Mouse (Mus musculus) intestine, embryonic 14.5 days (tissue): Measurements from ENCODE around the gene Ribc1. TPM values are rescaled to one million over a fixed set of nuclear protein-coding genes. Genes with fewer than 3 reads are reported as not detected.

Experiments used
- ATAC-seq: fragments of 200-750 bp; cut with Nextera tagmentation; replicated peaks from 2 replicates; pipeline ENCODE4 v1.8.0; 2017; ENCODE audit warnings: low read depth, moderate number of reproducible peaks, moderate TSS enrichment, moderate library complexity; ENCODE audit not compliant: low FRiP score, low TSS enrichment
- DNase-seq: peaks from one replicate; pipeline ENCODE4 v3.0.0-alpha.2; 2018; ENCODE audit warnings: low spot score
- H3K27ac ChIP-seq: fragments of 300-500 bp; sonication (generic); 2 replicates; pipeline ENCODE4 v1.5.1; 2014; ENCODE audit warnings: low read depth, mild to moderate bottlenecking, control low read depth
- H3K27me3 ChIP-seq: fragments of 300-500 bp; sonication (generic); replicated peaks from 2 replicates; pipeline ENCODE4 v1.6.1; 2014; ENCODE audit warnings: low read length, control low read depth; ENCODE audit not compliant: control insufficient read depth, insufficient read depth
- H3K36me3 ChIP-seq: fragments of 300-500 bp; sonication (generic); 2 replicates; pipeline ENCODE4 v1.6.1; 2014; ENCODE audit warnings: low read length, control low read depth; ENCODE audit not compliant: control insufficient read depth, insufficient read depth
- H3K4me1 ChIP-seq: fragments of 300-500 bp; sonication (generic); replicated peaks from 2 replicates; pipeline ENCODE4 v1.6.1; 2014; ENCODE audit warnings: low read length, control low read depth, mixed read lengths; ENCODE audit not compliant: control insufficient read depth, insufficient read depth
- H3K4me2 ChIP-seq: fragments of 300-500 bp; sonication (generic); 2 replicates; pipeline ENCODE4 v1.6.1; 2014; ENCODE audit warnings: low read length
- H3K4me3 ChIP-seq: fragments of 300-500 bp; sonication (generic); 2 replicates; pipeline ENCODE4 v1.5.1; 2014; ENCODE audit warnings: low read depth, low read length, control low read depth, mixed read lengths
- H3K9ac ChIP-seq: fragments of 300-500 bp; sonication (generic); 2 replicates; pipeline ENCODE4 v1.6.1; 2014; ENCODE audit warnings: mild to moderate bottlenecking, low read length
- H3K9me3 ChIP-seq: fragments of 300-500 bp; sonication (generic); 2 replicates; pipeline ENCODE4 v1.6.1; 2016; ENCODE audit warnings: low read length, control low read depth; ENCODE audit not compliant: control insufficient read depth
- WGBS: fragments of 180-500 bp; shearing (Covaris S2); extraction: QIAGEN DNeasy Blood & Tissue Kit; methylation state at CpG from one replicate; pipeline ENCODE4 v1.1.7; 2014; 5-methylcytosine and 5-hydroxymethylcytosine counted together
- polyA plus RNA-seq: library from polyadenylated mRNA; unstranded; fragments of >200 nt; fragmentation: Nextera tagmentation; extraction: Ambion mirVana; gene quantifications from 2 replicates; pipeline ENCODE4 v1.2.1, GENCODE M21; 2014

Ribc1 gene
- polyA plus RNA-seq: 2.4 and 3.2 TPM in 2 replicates

DNA sequence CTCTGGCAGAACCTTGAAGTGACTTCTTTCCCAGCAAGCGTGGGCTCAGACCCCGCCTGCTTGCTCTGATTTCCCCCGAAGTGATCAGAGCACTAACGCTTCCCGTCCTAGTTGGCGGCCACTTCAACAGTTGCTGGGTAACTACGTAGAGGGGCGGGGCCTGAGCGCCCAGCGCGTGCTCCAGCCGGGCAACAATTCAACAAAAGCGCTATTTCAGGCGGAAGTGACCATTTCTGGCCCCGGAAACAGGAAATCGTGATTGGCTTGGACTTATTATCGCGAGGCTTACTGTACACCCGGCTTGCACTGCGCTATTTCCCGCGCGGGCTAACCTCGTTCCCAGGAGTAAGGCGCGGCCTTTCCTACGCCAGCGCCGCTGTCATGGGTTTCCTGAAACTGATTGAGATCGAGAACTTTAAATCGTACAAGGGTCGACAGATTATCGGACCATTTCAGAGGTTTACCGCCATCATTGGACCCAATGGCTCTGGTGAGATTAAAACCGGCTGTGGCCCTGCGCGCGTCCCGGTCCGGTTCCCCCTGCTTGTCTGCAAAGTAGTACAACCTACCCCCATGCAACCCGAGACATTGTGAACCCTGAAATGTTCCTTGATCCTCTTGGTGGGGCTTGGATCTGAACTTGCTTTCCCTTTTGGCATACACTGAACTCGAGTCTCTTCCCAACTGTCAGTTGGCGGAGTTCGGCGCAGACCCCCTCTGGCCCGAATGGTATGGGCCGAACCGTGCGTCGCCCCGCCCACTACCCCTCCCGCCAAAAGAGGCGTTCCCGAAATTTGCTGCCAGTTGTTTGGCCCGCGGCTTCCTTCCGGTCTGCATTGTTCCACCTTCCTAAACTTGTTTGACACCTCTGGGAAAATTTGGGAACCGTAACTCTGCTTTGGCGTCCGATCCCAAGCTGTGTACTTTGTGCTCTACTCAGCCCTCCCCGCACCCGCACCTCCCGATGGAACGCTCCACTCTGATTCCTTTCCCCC is at the start of gene Ribc1, which contains the start of gene Smc1a:
TSS of gene Ribc1 (minus strand) at position 145 of the 995 bp plus-strand sequence.
TSS of gene Smc1a (plus strand) at position 278 of the 995 bp plus-strand sequence.
- H3K9me3 ChIP-seq: no peaks in the 10 kb centered on the region
- peak within 1 kb of the TSS; percentile 72 for H3K9ac ChIP-seq
- no peaks in the 10 kb centered on the region for H3K36me3 ChIP-seq
- 13% methylated on average over 63 of the region's 64 CpGs for WGBS
- H3K27ac ChIP-seq: peak within 1 kb of the TSS; percentile 91
- H3K27me3 ChIP-seq: 0 out of 2 replicates have a peak, but pooled peaks cover 3% of the 10 kb centered on the region
- ATAC-seq (peak; percentile 98), DNase-seq (peak; percentile 89)
- peak within 1 kb of the TSS; percentile 53 for H3K4me2 ChIP-seq
- H3K4me3 ChIP-seq: peak within 1 kb of the TSS; percentile 55
- no peaks in the 10 kb centered on the region for H3K4me1 ChIP-seq

DNA sequence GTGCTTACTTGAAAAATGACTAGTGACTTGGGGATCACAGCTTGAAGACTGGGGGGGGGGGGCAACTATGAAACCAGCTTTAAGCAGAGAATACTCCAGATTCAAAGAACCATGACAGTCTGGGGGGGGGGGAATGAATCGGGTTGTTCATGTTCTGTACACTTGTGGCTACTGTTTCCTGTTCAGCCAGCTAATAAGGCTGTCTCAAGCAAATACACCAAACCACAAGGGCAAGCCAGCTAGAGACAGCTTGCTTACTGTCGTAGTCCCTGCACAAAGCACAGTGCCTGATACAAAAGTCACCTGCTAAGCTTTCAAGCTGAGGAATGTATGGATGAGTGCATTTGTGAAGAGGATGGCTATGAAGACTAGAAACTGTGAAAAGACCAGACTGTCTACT is 49.6 kb upstream of the Ribc1 start:
- H3K27me3 ChIP-seq: peaks cover 18% of the 10 kb centered on the region; the same call in 1 of the 2 replicates
- peaks cover 19% of the 10 kb centered on the region for H3K36me3 ChIP-seq
- DNase-seq (no peak), ATAC-seq (no peak)
- no peak overlapping the region for H3K27ac ChIP-seq
- WGBS: 83% methylated on average over 2 of the region's 2 CpGs
- H3K4me2 ChIP-seq: no peak overlapping the region
- no peak overlapping the region for H3K4me3 ChIP-seq
- no peaks in the 10 kb centered on the region for H3K4me1 ChIP-seq
- no peaks in the 10 kb centered on the region for H3K9me3 ChIP-seq
- no peak overlapping the region for H3K9ac ChIP-seq

DNA sequence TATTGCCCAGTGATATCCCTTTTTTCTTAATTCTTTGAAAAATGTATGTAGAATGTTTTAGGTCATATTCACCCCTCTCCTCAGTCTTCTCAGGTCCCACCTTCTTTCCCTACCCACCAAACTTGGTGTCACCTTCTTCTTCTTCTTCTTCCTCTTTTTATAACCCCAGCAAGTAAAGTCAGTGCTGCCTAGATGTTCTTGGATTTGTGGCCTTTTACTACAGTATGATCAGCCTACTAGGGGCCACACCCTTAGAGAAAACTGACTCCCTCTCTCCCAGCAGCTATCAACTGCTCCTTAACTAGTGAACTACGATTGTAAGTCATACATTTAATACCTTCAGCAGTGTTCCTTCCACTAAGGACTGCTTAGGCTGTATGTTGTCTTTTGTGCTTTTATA is 38.0 kb upstream of the Ribc1 start:
- no peak for DNase-seq
- Histone ChIP-seq H3K9ac (no peak overlapping the region), H3K4me2 (no peak overlapping the region), H3K36me3 (peaks cover 9% of the 10 kb centered on the region), H3K27ac (no peak overlapping the region), H3K27me3 (peaks cover 12% of the 10 kb centered on the region; the same call in 1 of the 2 replicates), H3K4me1 (no peaks in the 10 kb centered on the region), H3K4me3 (no peak overlapping the region), H3K9me3 (no peaks in the 10 kb centered on the region)
- 76% methylated on average over 1 of the region's 1 CpGs for WGBS
- ATAC-seq: no peak

DNA sequence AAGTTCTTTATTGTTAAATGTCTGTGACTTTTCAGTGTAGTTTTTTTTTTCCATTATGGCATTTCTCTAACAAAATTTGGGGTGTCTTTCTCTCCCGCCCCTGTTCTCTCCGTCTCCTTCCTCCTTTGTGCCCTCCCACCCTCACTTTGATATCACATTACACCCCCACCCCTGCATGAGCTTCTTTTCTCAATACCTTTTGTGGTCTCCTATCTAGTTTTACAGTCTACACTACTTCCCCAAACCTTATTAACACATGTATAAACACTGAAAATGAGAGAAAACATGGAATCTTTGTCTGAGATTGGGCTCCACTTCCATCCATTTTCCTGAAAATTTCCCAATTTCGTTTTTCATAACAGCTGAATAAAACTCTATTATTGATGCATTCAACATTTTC is 36.5 kb upstream of the Ribc1 start:
- ATAC-seq: no peak
- no peak overlapping the region for H3K27ac ChIP-seq
- no peak for DNase-seq
- H3K27me3 ChIP-seq: peaks cover 5% of the 10 kb centered on the region; the same call in 1 of the 2 replicates
- 79% methylated on average over 3 of the region's 3 CpGs for WGBS
- H3K9ac ChIP-seq: no peak overlapping the region
- H3K4me3 ChIP-seq: no peak overlapping the region
- no peaks in the 10 kb centered on the region for H3K4me1 ChIP-seq
- H3K9me3 ChIP-seq: no peaks in the 10 kb centered on the region
- H3K36me3 ChIP-seq: peaks cover 5% of the 10 kb centered on the region; the same call in 1 of the 2 replicates
- no peak overlapping the region for H3K4me2 ChIP-seq

DNA sequence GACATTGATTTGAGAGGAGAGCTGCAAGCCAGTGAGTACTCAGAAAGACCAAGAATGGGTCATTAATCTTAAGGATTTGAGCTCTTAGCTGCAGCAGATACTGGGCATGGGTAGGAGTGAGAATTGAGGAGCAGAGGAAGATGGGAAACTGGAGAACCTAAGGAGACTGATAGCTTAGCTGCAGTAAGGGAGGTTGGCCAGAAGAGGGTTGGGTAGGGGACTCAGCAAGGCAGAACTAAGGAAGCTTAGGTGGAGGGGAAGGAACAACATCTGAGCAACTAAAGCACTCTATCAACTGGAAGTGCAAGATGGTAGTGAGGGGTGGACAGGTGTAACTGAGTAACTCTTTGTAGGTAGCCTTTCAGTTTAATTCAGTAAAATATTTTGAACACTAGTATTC is 31.1 kb upstream of the Ribc1 start:
- Histone ChIP-seq H3K4me2 (no peak overlapping the region), H3K4me3 (no peak overlapping the region), H3K9me3 (no peaks in the 10 kb centered on the region), H3K27ac (no peak overlapping the region), H3K9ac (no peak overlapping the region), H3K27me3 (no peaks in the 10 kb centered on the region; the same call in 1 of the 2 replicates), H3K4me1 (no peaks in the 10 kb centered on the region), H3K36me3 (peaks cover 16% of the 10 kb centered on the region; the same call in 1 of the 2 replicates)
- ATAC-seq (no peak), DNase-seq (no peak)

DNA sequence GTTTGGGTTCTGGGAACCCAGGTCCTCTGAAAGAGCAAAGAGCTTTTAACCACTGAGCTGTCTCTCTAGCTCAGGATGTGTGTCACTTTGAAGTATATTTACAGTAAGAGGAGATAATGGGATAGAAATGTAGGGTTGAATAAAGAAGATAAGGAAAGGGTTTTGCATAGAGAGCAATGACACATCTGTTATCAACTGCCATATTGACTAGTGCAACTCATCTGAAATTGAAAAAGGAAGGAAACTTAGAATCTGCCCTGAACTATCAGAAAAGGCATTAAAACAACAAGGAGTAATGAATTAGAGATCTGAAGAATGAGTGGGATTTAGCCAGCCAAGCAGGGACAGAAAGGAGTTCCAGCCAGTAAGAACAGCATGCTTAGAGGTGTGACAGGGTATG is 23.8 kb upstream of the Ribc1 start:
- Histone ChIP-seq H3K27ac (no peak overlapping the region), H3K4me1 (no peaks in the 10 kb centered on the region), H3K36me3 (peaks cover 31% of the 10 kb centered on the region), H3K4me2 (no peak overlapping the region), H3K4me3 (no peak overlapping the region), H3K9me3 (no peaks in the 10 kb centered on the region), H3K9ac (no peak overlapping the region), H3K27me3 (peaks cover 14% of the 10 kb centered on the region; the same call in 1 of the 2 replicates)
- DNase-seq: no peak
- no peak for ATAC-seq

DNA sequence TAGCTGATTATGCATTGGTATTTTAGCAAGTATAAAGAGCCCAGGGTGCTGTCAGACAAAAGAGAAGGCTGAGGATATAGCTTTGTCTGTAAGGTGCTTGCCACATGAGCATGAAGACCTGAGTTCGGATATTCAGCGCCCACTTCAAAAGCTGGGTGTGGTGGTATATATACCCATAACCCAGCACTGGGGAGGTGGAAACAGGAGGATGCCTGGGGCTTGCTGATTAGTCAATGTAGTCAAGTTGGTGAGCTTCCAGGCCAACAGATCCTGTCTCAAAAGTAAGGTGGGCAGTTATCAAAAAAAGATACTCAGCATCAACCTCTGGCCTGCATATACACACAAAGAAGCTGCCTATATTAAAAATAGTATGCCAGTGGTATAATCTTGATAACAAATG is 3.2 kb upstream of the Ribc1 start:
- H3K36me3 ChIP-seq: peaks cover 8% of the 10 kb centered on the region; the same call in 1 of the 2 replicates

DNA sequence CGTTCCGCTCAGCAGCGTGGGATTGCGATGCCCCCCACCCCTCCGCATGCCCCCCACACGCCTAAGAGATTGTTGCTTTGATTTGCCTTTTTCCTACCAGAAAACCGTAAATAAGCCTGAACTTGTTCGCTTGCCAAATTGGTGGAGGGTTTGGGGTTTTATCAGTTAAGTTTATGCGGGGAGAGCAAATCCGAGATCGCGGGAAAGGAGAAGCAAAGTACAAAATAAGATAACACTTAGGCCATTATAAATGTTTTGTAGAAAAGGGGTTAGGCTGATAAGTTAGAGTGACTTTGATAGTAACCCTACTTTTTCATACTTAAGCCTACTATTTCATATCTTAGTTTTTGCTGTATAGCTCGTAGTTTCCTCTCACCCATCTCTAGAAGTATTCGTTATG is 1.1 kb upstream of the Ribc1 start:
- Histone ChIP-seq H3K36me3 (no peaks in the 10 kb centered on the region), H3K4me3 (peak overlapping the region; percentile 55), H3K27ac (peak overlapping the region; percentile 91; the same call in 1 of the 2 replicates), H3K27me3 (0 out of 2 replicates have a peak, but pooled peaks cover 3% of the 10 kb centered on the region), H3K4me1 (no peaks in the 10 kb centered on the region), H3K9me3 (no peaks in the 10 kb centered on the region), H3K9ac (peak overlapping the region; percentile 72), H3K4me2 (peak overlapping the region; percentile 53)
- DNase-seq: no peak
- WGBS: 18% methylated on average over 14 of the region's 14 CpGs
- ATAC-seq: no peak

More for the DNA sequence above, 3.2 kb upstream of the Ribc1 start:
- WGBS: 91% methylated on average over 2 of the region's 2 CpGs
- DNase-seq (no peak), ATAC-seq (no peak)
- Histone ChIP-seq H3K4me1 (no peaks in the 10 kb centered on the region), H3K27me3 (0 out of 2 replicates have a peak, but pooled peaks cover 3% of the 10 kb centered on the region), H3K9ac (no peak overlapping the region), H3K4me3 (no peak overlapping the region), H3K27ac (no peak overlapping the region), H3K9me3 (no peaks in the 10 kb centered on the region), H3K4me2 (no peak overlapping the region)
